28 mouse cellular contexts compared by ENCODE assay signal in genomic region chr7:28719650-28720049, GRCm38 (mm10). TPM values are rescaled to one million over a fixed set of nuclear protein-coding genes. Genes with fewer than 3 reads are reported as not detected.
"Had no signal": no experiment of that assay in that cellular context is flagged by ENCODE, and none has a peak within 500 bp of the region (broad histone marks: within the 10 kb centered on the region; RNA-seq: fewer than 3 reads in every experiment).

No protein-coding gene starts in this region.

- H3K9ac ChIP-seq: lung, embryonic 14.5 days; midbrain, embryonic 12.5 days; neural tube, embryonic 13.5 days; neural tube, embryonic 15.5 days had no signal

- H3K36me3 ChIP-seq: midbrain, embryonic 10.5 days; midbrain, embryonic 12.5 days; neural tube, embryonic 13.5 days; neural tube, embryonic 15.5 days had no signal

- H3K9me3 ChIP-seq: midbrain, embryonic 12.5 days; neural tube, embryonic 13.5 days; neural tube, embryonic 15.5 days had no signal

- H3K4me3 ChIP-seq: midbrain, embryonic 10.5 days; midbrain, embryonic 12.5 days; neural tube, embryonic 13.5 days; neural tube, embryonic 15.5 days had no signal

- H3K27ac ChIP-seq: midbrain, embryonic 10.5 days; midbrain, embryonic 12.5 days; neural tube, embryonic 13.5 days; neural tube, embryonic 15.5 days had no signal

- H3K27me3 ChIP-seq: neural tube, embryonic 13.5 days; neural tube, embryonic 15.5 days had no signal

- H3K4me2 ChIP-seq: lung, embryonic 14.5 days; midbrain, embryonic 12.5 days; neural tube, embryonic 13.5 days; neural tube, embryonic 15.5 days had no signal

- DNase-seq: lung, adult 18-20 months; lung, embryonic 14.5 days; lung, postnatal 10 days; lung, postnatal 4 days; midbrain, embryonic 14.5 days; retina, postnatal 1 day; right cerebral cortex, adult 18-20 months; right cerebral cortex, postnatal 25 days; right cerebral cortex, postnatal 4 days; spleen, adult 18-20 months; thymus, adult 2 months; thymus, postnatal 25 days; thymus, postnatal 4 days had no signal

RNA-seq across cellular contexts. Expression of gene Fbxo17, which starts 3.0 kb away (rescaled TPM):
- total RNA-seq: monocyte, adult 5-6 weeks had no signal

RNA-seq across cellular contexts. Expression of gene Fbxo27, which starts 27.0 kb away (rescaled TPM):
- total RNA-seq: megakaryocyte-erythroid progenitor cell, adult 5-6 weeks had no signal

RNA-seq across cellular contexts. Expression of gene Ccer2, which starts 36.3 kb away (rescaled TPM):
- total RNA-seq: megakaryocyte, adult 5-6 weeks; megakaryocyte-erythroid progenitor cell, adult 5-6 weeks; midbrain, postnatal 0 days; monocyte, adult 5-6 weeks had no signal
- polyA plus RNA-seq: liver, embryonic 16.5 days; lung, embryonic 14.5 days; lung, embryonic 16.5 days; midbrain, embryonic 10.5 days; midbrain, embryonic 12.5 days; small intestine, adult 2 months; stomach, embryonic 14.5 days; stomach, embryonic 16.5 days; testis, adult 2 months; urinary bladder, adult 2 months had no signal
